Mouse (Mus musculus) brain, adult 10 weeks (tissue): ENCODE data around the gene Ccnj. TPM values are rescaled to one million over a fixed set of nuclear protein-coding genes. Genes with fewer than 3 reads are reported as not detected.

Source experiments
- polyA plus RNA-seq: library from polyadenylated mRNA; stranded (reverse); fragments of 350-450 nt; fragmentation: Illumina TruSeq; extraction: RNeasy Lipid Tissue Mini Kit (QIAGEN cat#74804); gene quantifications from one replicate; pipeline ENCODE4 v1.2.3, GENCODE M21; 2015; ENCODE audit warnings: low read depth, low replicate concordance

Gene Ccnj
- polyA plus RNA-seq = 6.5 TPM

GRCm38 (mm10) chr19:40830703-40831415, at the start of gene Ccnj:
Gene Ccnj, plus strand, starts transcription at chr19:40831279.

GRCm38 (mm10) chr19:40894519-40895392, 63.7 kb downstream of the Ccnj start, which contains the start of gene Zfp518a:
Gene Zfp518a, plus strand, starts transcription at chr19:40894705.

Other genes with a start within 250 kb of the Ccnj start
- gene Aldh18a1, start 242.8 kb upstream of the Ccnj start, polyA plus RNA-seq = 18.8 TPM
- 23.4 TPM for gene Tctn3, start 219.0 kb upstream of the Ccnj start, polyA plus RNA-seq
- gene Entpd1, start 218.9 kb upstream of the Ccnj start, polyA plus RNA-seq = 10.7 TPM
- not detected for gene Cc2d2b, start 82.5 kb upstream of the Ccnj start, polyA plus RNA-seq
- gene Zfp518a, start 63.4 kb downstream of the Ccnj start, polyA plus RNA-seq = 7.4 TPM
- 6.1 TPM for gene Blnk, start 163.3 kb downstream of the Ccnj start, polyA plus RNA-seq
- gene Dntt, start 198.0 kb downstream of the Ccnj start, polyA plus RNA-seq = not detected
- 44.7 TPM for gene Opalin, start 245.8 kb downstream of the Ccnj start, polyA plus RNA-seq